Comparison of ENCODE assay signal across 29 mouse cellular contexts in the genomic region with DNA sequence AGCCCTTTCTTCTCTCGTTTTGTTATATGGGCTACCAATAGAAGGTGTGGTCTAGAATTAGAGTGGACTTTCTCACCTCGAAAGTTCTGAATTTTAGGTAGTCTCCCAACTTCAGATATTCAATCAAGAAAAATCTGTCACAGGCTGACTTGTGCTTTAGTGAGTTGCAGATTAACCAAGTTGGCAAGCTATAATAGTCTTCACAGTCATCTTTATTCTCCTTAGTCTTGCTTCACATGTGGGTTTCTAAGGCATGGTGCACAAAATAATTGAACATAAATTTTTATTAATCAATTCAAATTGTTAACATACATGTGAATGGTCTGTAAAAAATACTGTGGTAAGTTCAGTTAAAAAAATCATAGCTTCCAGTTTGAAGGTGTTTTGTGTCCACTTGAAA.
"Had no signal": no experiment of that assay in that cellular context is flagged by ENCODE, and none has a peak within 500 bp of the region (broad histone marks: within the 10 kb centered on the region; RNA-seq: fewer than 3 reads in every experiment).

No protein-coding gene starts in this region.

- H3K27ac ChIP-seq: embryonic facial prominence, embryonic 10.5 days; embryonic facial prominence, embryonic 12.5 days; embryonic facial prominence, embryonic 13.5 days; embryonic facial prominence, embryonic 15.5 days; forebrain, embryonic 10.5 days; forebrain, embryonic 12.5 days; forebrain, embryonic 13.5 days; forebrain, embryonic 15.5 days; gastrocnemius, adult 2 months; heart, adult 2 months had no signal

- H3K4me3 ChIP-seq: embryonic facial prominence, embryonic 10.5 days; embryonic facial prominence, embryonic 12.5 days; embryonic facial prominence, embryonic 13.5 days; embryonic facial prominence, embryonic 15.5 days; erythroblast, embryonic 14.5 days; forebrain, embryonic 10.5 days; forebrain, embryonic 12.5 days; forebrain, embryonic 13.5 days; forebrain, embryonic 15.5 days; gastrocnemius, adult 2 months; heart, adult 2 months had no signal

- ATAC-seq: forebrain, embryonic 13.5 days; forebrain, embryonic 14.5 days; forebrain, embryonic 15.5 days; forebrain, embryonic 16.5 days; forebrain, postnatal 0 days had no signal

- H3K36me3 ChIP-seq: embryonic facial prominence, embryonic 10.5 days; embryonic facial prominence, embryonic 12.5 days; embryonic facial prominence, embryonic 13.5 days; embryonic facial prominence, embryonic 15.5 days; forebrain, embryonic 10.5 days; forebrain, embryonic 12.5 days; forebrain, embryonic 15.5 days had no signal

- H3K4me2 ChIP-seq: embryonic facial prominence, embryonic 12.5 days; embryonic facial prominence, embryonic 13.5 days; embryonic facial prominence, embryonic 15.5 days; forebrain, embryonic 12.5 days; forebrain, embryonic 13.5 days; forebrain, embryonic 15.5 days had no signal

- H3K27me3 ChIP-seq: embryonic facial prominence, embryonic 12.5 days; embryonic facial prominence, embryonic 13.5 days; embryonic facial prominence, embryonic 15.5 days; forebrain, embryonic 12.5 days; forebrain, embryonic 13.5 days; forebrain, embryonic 15.5 days had no signal

- H3K9ac ChIP-seq: embryonic facial prominence, embryonic 12.5 days; embryonic facial prominence, embryonic 13.5 days; embryonic facial prominence, embryonic 15.5 days; forebrain, embryonic 12.5 days; forebrain, embryonic 13.5 days; forebrain, embryonic 15.5 days; forebrain, postnatal 0 days had no signal

- H3K4me1 ChIP-seq: embryonic facial prominence, embryonic 10.5 days; embryonic facial prominence, embryonic 12.5 days; embryonic facial prominence, embryonic 13.5 days; embryonic facial prominence, embryonic 15.5 days; forebrain, embryonic 10.5 days; forebrain, embryonic 12.5 days; forebrain, embryonic 13.5 days; forebrain, embryonic 15.5 days had no signal

- DNase-seq: cerebellum, adult 2 months; cerebellum, adult 8-10 months; cerebellum, adult 9-10 months; cerebellum, adult 9-11 months; cerebellum, postnatal 10 days; cerebellum, postnatal 14 days; cerebellum, postnatal 25 days; cerebellum, postnatal 36 days; embryo, embryonic 11 days; forebrain, postnatal 0 days; gastrocnemius, adult 2 months; gastrocnemius, postnatal 10 days; gastrocnemius, postnatal 14 days; gastrocnemius, postnatal 25 days; gastrocnemius, postnatal 36 days; heart, adult 11 months; heart, adult 18-20 months; heart, adult 2 months had no signal

- H3K9me3 ChIP-seq: embryonic facial prominence, embryonic 10.5 days; embryonic facial prominence, embryonic 12.5 days; embryonic facial prominence, embryonic 13.5 days; embryonic facial prominence, embryonic 15.5 days; forebrain, embryonic 10.5 days; forebrain, embryonic 12.5 days; forebrain, embryonic 13.5 days; forebrain, embryonic 15.5 days had no signal
